Mouse (Mus musculus) heart, adult 2 months (tissue): ENCODE measurements at regions not wholly inside any gene's neighbourhood (a gene's known extent, or its start where the extent isn't known, plus 50 kb on each side); places are given as distances from the start of the nearest gene placed in this dataset.

Experiments used
- CTCF ChIP-seq: fragments of 200-600 bp; IDR thresholded peaks from 2 replicates; pipeline ENCODE4 v1.8.1; 2022; ENCODE audit warnings: antibody characterized with exemption, mild to moderate bottlenecking, moderate library complexity
- EP300 ChIP-seq: fragments of 200-500 bp; IDR thresholded peaks from 2 replicates; pipeline ENCODE4 v1.6.1; 2011; ENCODE audit warnings: low read depth, low read length, control low read depth; ENCODE audit not compliant: insufficient read depth
- POLR2A ChIP-seq: fragments of 200-500 bp; IDR thresholded peaks from 2 replicates; pipeline ENCODE4 v1.6.1; 2011; ENCODE audit warnings: mild to moderate bottlenecking, low read depth, low read length, control low read depth; ENCODE audit not compliant: insufficient read depth

DNA sequence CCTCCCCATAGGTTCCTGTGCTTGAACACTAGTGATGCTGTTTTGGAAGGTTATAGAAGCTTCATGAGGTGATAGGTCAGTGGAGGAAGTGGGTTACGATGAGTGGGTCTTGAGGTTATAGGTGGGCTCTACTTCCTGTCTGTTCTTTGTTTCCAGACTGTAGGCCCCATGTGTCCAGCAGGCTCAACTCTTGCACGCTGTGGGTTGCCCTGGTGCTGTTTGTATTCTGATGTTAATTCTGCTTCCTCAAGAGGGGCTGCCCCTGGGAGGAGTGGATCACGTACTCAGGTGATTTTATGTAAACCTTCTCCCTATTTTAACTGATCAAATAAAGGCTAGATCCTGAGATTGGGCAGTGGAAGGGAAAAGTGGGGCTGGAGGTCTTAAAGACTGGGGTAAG lies 60.4 kb upstream of the Rap1gds1 start:
- TF ChIP-seq CTCF (no peak), POLR2A (no peak), EP300 (no peak)
